Mouse (Mus musculus) lung, embryonic 16.5 days (tissue): ENCODE measurements around the gene Myadm. TPM values are rescaled to one million over a fixed set of nuclear protein-coding genes. Genes with fewer than 3 reads are reported as not detected.

Source experiments
- ATAC-seq: fragments of 200-750 bp; cut with Nextera tagmentation; 2 replicates; pipeline ENCODE4 v1.8.0; 2017; ENCODE audit warnings: low read depth, mild to moderate bottlenecking, moderate library complexity
- H3K27ac ChIP-seq: fragments of 300-500 bp; sonication (generic); 2 replicates; pipeline ENCODE4 v1.5.1; 2014; ENCODE audit warnings: mild to moderate bottlenecking, control low read depth, low read length
- H3K27me3 ChIP-seq: fragments of 300-500 bp; sonication (generic); 2 replicates; pipeline ENCODE4 v1.6.1; 2014; ENCODE audit warnings: low read depth, low read length, mixed read lengths; ENCODE audit not compliant: control insufficient read depth, insufficient read depth
- H3K36me3 ChIP-seq: fragments of 300-500 bp; sonication (generic); 2 replicates; pipeline ENCODE4 v1.6.1; 2014; ENCODE audit warnings: low read length; ENCODE audit not compliant: control insufficient read depth, insufficient read depth
- H3K4me1 ChIP-seq: fragments of 300-500 bp; sonication (generic); replicated peaks from 2 replicates; pipeline ENCODE4 v1.6.1; 2014; ENCODE audit warnings: low read length, mixed read lengths; ENCODE audit not compliant: control insufficient read depth, insufficient read depth
- H3K4me2 ChIP-seq: fragments of 300-500 bp; sonication (generic); 2 replicates; pipeline ENCODE4 v1.6.1; 2014; ENCODE audit warnings: low read depth, low read length, control low read depth
- H3K4me3 ChIP-seq: fragments of 300-500 bp; sonication (generic); 2 replicates; pipeline ENCODE4 v1.5.1; 2014; ENCODE audit warnings: mild to moderate bottlenecking, low read length, control low read depth
- H3K9ac ChIP-seq: fragments of 300-500 bp; sonication (generic); 2 replicates; pipeline ENCODE4 v1.6.1; 2014; ENCODE audit warnings: low read length, control low read depth
- H3K9me3 ChIP-seq: fragments of 300-500 bp; sonication (generic); 2 replicates; pipeline ENCODE4 v1.6.1; 2016; ENCODE audit warnings: low read length; ENCODE audit not compliant: control insufficient read depth
- WGBS: fragments of 180-500 bp; shearing (Covaris S2); extraction: QIAGEN DNeasy Blood & Tissue Kit; methylation state at CpG from one replicate; pipeline ENCODE4 v1.1.7; 2014; 5-methylcytosine and 5-hydroxymethylcytosine counted together
- polyA plus RNA-seq: library from polyadenylated mRNA; unstranded; fragments of >200 nt; fragmentation: Nextera tagmentation; extraction: Ambion mirVana; gene quantifications from 2 replicates; pipeline ENCODE4 v1.2.1, GENCODE M21; 2015

Myadm gene
- polyA plus RNA-seq, 1 experiment from 2014 or later, result 151 TPM

- peaks cover 12% of the 10 kb centered on the region for H3K4me1 ChIP-seq
- H3K9ac ChIP-seq, result no peak overlapping the region
- ATAC-seq, result no peak
- peaks cover 21% of the 10 kb centered on the region for H3K27me3 ChIP-seq
- no peak overlapping the region for H3K4me3 ChIP-seq
- no peak overlapping the region for H3K27ac ChIP-seq
- WGBS, result 74% methylated on average over 3 of the region's 3 CpGs
- no peak overlapping the region for H3K4me2 ChIP-seq
- H3K9me3 ChIP-seq, result 0 out of 2 replicates have a peak, but pooled peaks cover 3% of the 10 kb centered on the region
- H3K36me3 ChIP-seq, result no peaks in the 10 kb centered on the region
Observed at GRCm38 (mm10) chr7:3306400-3306799, 17.5 kb downstream of the Myadm start.

GRCm38 (mm10) chr7:3308646-3309045 is 19.8 kb downstream of the Myadm start:
- 0 out of 2 replicates have a peak, but pooled peaks cover 3% of the 10 kb centered on the region for H3K9me3 ChIP-seq
- 59% methylated on average over 4 of the region's 4 CpGs for WGBS
- H3K4me2 ChIP-seq, result no peak overlapping the region
- H3K9ac ChIP-seq, result no peak overlapping the region
- H3K4me1 ChIP-seq, result no peaks in the 10 kb centered on the region
- no peaks in the 10 kb centered on the region for H3K36me3 ChIP-seq
- no peak for ATAC-seq
- peaks cover 16% of the 10 kb centered on the region for H3K27me3 ChIP-seq
- no peak overlapping the region for H3K4me3 ChIP-seq
- H3K27ac ChIP-seq, result no peak overlapping the region

GRCm38 (mm10) chr7:3310233-3310632 is 21.4 kb downstream of the Myadm start:
- no peak overlapping the region for H3K9ac ChIP-seq
- H3K4me2 ChIP-seq, result no peak overlapping the region
- WGBS, result 96% methylated on average over 7 of the region's 7 CpGs
- H3K36me3 ChIP-seq, result no peaks in the 10 kb centered on the region
- ATAC-seq, result no peak
- peaks cover 3% of the 10 kb centered on the region; the same call in 1 of the 2 replicates for H3K27me3 ChIP-seq
- H3K4me1 ChIP-seq, result no peaks in the 10 kb centered on the region
- H3K4me3 ChIP-seq, result no peak overlapping the region
- no peak overlapping the region for H3K27ac ChIP-seq
- H3K9me3 ChIP-seq, result 0 out of 2 replicates have a peak, but pooled peaks cover 3% of the 10 kb centered on the region

GRCm38 (mm10) chr7:3313571-3313970 is 24.7 kb downstream of the Myadm start:
- Histone ChIP-seq H3K27me3 (no peaks in the 10 kb centered on the region), H3K4me2 (no peak overlapping the region), H3K9ac (no peak overlapping the region), H3K4me3 (no peak overlapping the region), H3K9me3 (0 out of 2 replicates have a peak, but pooled peaks cover 3% of the 10 kb centered on the region), H3K27ac (no peak overlapping the region), H3K4me1 (no peaks in the 10 kb centered on the region), H3K36me3 (no peaks in the 10 kb centered on the region)
- 73% methylated on average over 8 of the region's 8 CpGs for WGBS
- peak; percentile 31; the same call in 1 of the 2 replicates for ATAC-seq

- Histone ChIP-seq H3K4me1 (no peaks in the 10 kb centered on the region), H3K36me3 (no peaks in the 10 kb centered on the region), H3K9ac (no peak overlapping the region), H3K27ac (no peak overlapping the region), H3K9me3 (0 out of 2 replicates have a peak, but pooled peaks cover 3% of the 10 kb centered on the region), H3K27me3 (no peaks in the 10 kb centered on the region), H3K4me2 (no peak overlapping the region), H3K4me3 (no peak overlapping the region)
- ATAC-seq, result no peak
- WGBS, result 67% methylated on average over 5 of the region's 5 CpGs
Observed at GRCm38 (mm10) chr7:3314121-3314520, 25.2 kb downstream of the Myadm start.

GRCm38 (mm10) chr7:3317704-3318103 is 28.8 kb downstream of the Myadm start:
- Histone ChIP-seq H3K4me1 (no peaks in the 10 kb centered on the region), H3K9ac (no peak overlapping the region), H3K9me3 (no peaks in the 10 kb centered on the region), H3K27ac (no peak overlapping the region), H3K27me3 (no peaks in the 10 kb centered on the region), H3K4me3 (no peak overlapping the region), H3K4me2 (no peak overlapping the region), H3K36me3 (no peaks in the 10 kb centered on the region)
- no peak for ATAC-seq
- 28% methylated on average over 4 of the region's 4 CpGs for WGBS

- Histone ChIP-seq H3K4me1 (no peaks in the 10 kb centered on the region), H3K4me2 (no peak overlapping the region), H3K4me3 (no peak overlapping the region), H3K9ac (no peak overlapping the region), H3K27ac (no peak overlapping the region), H3K27me3 (no peaks in the 10 kb centered on the region), H3K36me3 (no peaks in the 10 kb centered on the region), H3K9me3 (no peaks in the 10 kb centered on the region)
- ATAC-seq, result no peak
- 47% methylated on average over 3 of the region's 3 CpGs for WGBS
Observed at GRCm38 (mm10) chr7:3320856-3321255, 32.0 kb downstream of the Myadm start.

GRCm38 (mm10) chr7:3323826-3324225 is 34.9 kb downstream of the Myadm start:
- Histone ChIP-seq H3K9me3 (no peaks in the 10 kb centered on the region), H3K27me3 (no peaks in the 10 kb centered on the region), H3K4me1 (no peaks in the 10 kb centered on the region), H3K36me3 (no peaks in the 10 kb centered on the region), H3K4me2 (no peak overlapping the region), H3K9ac (no peak overlapping the region), H3K27ac (no peak overlapping the region), H3K4me3 (no peak overlapping the region)
- WGBS, result 79% methylated on average over 1 of the region's 1 CpGs
- no peak for ATAC-seq

- Histone ChIP-seq H3K36me3 (no peaks in the 10 kb centered on the region), H3K27me3 (peaks cover 11% of the 10 kb centered on the region), H3K9me3 (no peaks in the 10 kb centered on the region), H3K4me1 (peaks cover 11% of the 10 kb centered on the region), H3K27ac (no peak overlapping the region), H3K4me2 (no peak overlapping the region), H3K9ac (no peak overlapping the region), H3K4me3 (no peak overlapping the region)
- no peak for ATAC-seq
- WGBS, result 35% methylated on average over 4 of the region's 4 CpGs
Observed at GRCm38 (mm10) chr7:3327961-3328360, 39.1 kb downstream of the Myadm start.
